Mouse (Mus musculus) left cerebral cortex, adult 11 months (tissue): ENCODE data around the gene Rasgrf1.
"Not testable (repeated sequence)": the region's sequence is repeated elsewhere in the genome, so short reads cannot be mapped to it uniquely, and the experiment has no call there.

Experiments
- DNase-seq: peaks from one replicate; pipeline ENCODE4 v3.0.0; 2022; ENCODE audit warnings: low spot score

The Rasgrf1 gene

DNA sequence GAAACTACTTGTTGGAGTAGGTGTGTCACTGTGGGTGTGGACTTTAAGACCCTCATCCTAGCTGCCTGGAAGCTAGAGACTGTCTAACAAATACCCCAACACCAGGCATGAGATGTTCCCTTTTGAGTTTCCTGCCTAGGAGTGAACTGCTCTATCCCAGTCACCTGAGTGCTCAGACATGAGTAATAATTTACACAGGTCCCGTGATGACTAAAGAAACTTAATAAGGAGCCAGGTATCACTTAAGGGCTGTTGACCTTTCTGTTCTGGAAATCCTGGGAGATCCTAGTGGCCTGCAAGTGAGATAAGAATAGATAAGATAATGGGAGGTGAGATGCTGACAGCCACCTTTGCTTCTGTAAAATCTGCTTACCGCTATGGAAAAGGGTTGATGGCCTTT is 131.2 kb downstream of the Rasgrf1 start:
- no peak for DNase-seq

GRCm38 (mm10) chr9:90041556-90041955 is 131.8 kb downstream of the Rasgrf1 start:
- DNase-seq = no peak

DNA sequence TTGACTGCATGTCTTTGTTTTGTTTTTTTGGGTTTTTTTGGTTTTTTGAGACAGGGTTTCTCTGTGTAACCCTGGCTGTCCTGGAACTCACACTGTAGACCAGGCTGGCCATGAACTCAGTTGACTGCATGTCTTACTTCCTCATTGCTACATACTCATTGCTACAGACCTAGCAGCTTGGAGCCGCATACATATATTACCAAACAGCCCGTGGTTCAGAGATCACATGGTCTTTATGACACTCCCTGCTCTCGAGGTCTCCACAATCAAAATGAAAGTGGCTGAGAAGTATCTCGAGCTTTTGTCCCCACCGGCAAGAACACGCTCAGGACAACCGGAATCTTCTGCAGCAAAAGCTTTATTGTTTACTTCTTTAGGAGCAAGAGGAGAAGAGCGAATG is 133.2 kb downstream of the Rasgrf1 start:
- not testable (repeated sequence) for DNase-seq

GRCm38 (mm10) chr9:90045191-90045590 is 135.5 kb downstream of the Rasgrf1 start:
- no peak for DNase-seq

DNA sequence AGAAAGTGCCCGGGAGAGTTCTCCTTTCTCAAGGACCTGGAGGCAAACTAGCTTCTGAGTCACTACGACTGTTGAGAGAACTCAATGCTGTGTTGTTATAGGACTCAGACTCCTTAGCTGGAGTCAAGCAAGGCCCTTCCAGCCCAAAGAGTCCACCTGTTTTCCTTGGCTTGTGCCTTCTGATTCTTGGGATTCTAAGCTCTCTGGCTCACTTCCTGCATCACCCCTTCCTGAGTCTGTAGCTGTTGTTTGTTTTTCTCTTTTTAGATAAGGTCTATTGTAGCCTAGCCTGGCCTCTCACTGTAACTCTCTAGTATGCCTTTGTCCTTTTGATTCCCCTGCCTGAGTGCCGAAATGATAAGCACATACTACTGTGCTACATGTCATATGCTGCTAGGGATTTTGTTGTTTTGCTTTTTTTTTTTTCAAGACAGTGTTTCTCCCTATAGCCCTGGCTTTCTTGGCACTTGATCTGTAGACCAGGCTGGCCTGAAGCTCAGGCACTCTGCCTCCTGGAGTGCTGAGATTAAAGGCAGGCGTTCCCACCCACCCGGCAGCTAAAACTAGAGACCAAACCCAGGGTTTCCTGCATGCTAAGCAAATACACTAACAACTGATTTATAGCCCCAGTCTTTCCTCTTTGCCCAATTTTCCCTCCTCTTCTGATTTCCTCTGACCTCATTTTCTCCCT is 138.4 kb downstream of the Rasgrf1 start:
- no peak for DNase-seq

DNA sequence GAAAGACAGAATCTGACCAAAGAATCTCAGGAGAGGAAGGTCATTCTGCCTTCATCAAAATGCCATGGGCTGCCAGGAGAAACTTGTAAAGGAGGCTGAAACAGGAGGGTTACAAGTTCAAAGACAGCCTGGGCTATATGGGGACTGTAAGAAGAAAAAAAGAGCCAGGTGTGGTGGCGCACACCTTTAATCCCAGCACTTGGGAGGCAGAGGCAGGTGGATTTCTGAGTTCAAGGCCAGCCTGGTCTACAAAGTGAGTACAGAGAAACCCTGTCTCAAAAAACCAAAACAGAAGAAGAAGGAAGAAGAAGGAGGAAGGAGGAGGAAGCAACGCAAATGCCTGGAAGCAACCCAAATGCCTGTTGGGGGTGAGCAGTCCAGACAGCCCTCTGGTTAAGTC is 144.1 kb downstream of the Rasgrf1 start, which contains the start of gene Ctsh:
Ctsh (plus strand) TSS at position 301 of the 400 bp plus-strand sequence.
- DNase-seq = no peak

GRCm38 (mm10) chr9:90054371-90055145 is 144.8 kb downstream of the Rasgrf1 start:
- DNase-seq = peak; percentile 21

DNA sequence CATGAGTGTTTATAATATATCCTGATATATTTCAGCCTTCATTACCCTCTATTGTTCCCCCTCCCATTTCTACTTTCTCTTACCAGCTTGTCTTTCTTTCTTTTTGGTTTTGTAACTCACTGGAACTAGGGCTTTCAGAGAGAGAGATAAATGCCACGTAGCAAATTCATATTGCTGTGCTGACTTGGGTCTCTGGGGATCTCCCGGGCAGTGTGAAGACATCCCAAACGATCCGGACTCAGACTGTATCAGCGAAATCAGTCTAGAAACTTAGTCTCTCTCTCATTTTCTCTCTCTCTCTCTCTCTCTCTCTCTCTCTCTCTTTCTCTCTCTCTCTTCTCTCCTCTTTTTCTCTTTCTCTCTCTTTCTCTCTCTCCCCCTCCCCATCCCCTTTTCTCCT is 145.7 kb downstream of the Rasgrf1 start:
- DNase-seq = no peak

GRCm38 (mm10) chr9:90055911-90056310 is 146.2 kb downstream of the Rasgrf1 start:
- DNase-seq = no peak

GRCm38 (mm10) chr9:90056716-90057115 is 147.0 kb downstream of the Rasgrf1 start:
- DNase-seq = no peak

DNA sequence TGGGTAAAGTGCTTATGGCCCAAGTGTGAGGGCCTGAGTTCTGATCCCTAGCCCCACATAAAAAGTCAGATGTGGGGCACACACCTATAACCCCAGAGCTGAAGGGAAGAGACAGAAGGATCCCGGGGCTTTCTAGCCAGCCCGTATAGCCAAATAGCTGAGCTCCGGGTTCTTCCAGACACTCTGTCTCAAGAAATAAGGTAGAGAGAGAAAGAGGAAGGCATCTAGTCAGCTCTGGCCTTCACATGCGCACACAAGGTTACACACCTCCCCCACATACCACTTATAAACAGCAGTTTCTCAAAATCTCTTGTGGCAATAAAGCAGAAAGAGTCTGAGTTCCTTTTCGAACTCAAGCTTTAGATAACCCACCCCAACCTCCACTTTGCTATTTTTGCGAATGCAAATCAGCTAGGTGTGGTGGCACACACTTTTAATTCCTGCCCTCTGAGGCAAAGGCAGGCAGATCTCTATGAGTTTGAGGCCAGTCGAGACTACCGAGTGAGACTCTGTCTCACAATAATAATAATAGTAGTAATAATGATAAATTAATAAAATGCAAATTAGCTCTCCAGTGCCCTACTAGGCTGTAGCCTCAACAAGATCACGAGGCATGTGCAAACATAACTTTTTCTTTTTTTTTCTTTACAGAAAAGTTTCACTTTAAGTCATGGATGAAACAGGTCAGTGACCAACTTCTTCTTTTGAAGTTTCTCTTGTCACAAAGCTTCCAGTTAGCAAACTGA is 150.3 kb downstream of the Rasgrf1 start:
- no peak for DNase-seq

DNA sequence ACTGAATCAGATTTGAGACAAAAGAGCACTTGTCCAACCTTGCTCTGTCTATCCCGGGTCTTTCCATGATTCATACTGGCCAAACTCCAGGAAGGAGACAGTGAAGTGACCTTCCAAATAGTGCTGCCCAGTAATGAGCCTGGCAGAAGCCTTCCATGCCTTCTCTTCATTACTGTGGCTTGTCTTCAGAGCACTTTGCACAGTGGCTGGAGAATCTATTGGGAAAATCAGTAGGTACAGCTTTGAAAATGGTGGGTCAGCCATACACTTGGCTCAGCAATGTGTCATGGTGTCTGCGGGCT is 150.8 kb downstream of the Rasgrf1 start:
- DNase-seq = no peak

DNA sequence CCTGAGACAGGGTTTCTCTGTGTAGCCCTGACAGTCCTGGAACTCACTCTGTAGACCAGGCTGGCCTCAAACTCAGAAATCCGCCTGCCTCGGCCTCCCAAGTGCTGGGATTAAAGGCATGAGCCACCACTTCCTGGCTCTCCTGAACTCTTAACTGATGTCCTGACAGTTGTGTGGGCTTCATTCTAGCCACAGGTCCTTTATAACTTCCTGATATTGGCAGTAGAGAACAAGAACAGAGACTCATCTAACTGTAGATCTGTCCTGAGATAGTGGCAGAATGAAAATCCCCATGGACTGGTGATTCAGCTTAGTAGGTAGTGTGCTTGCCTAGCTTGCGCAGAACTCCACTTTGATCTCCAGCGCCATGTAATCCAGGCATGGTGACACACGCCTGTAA is 151.2 kb downstream of the Rasgrf1 start:
- not testable (repeated sequence) for DNase-seq

DNA sequence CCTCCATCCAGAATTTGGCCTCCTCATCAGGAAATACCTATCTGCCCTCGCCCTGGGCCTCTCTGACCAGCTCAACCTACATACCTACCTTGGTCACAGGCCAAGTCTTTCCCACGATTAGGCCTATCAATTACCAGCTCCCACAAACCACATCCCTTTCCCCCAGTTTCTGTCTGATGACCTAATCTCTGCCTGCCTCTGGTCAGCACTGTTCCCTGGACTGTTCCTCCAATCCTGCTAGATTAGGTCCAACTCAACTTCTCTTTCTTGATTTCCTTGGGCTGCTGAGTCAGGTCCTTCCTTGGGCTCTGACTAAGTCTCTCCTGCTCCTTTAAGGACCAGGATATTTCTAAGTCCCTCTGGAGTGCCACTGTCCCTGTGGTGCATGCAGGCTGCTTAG is 157.6 kb downstream of the Rasgrf1 start:
- DNase-seq = no peak

DNA sequence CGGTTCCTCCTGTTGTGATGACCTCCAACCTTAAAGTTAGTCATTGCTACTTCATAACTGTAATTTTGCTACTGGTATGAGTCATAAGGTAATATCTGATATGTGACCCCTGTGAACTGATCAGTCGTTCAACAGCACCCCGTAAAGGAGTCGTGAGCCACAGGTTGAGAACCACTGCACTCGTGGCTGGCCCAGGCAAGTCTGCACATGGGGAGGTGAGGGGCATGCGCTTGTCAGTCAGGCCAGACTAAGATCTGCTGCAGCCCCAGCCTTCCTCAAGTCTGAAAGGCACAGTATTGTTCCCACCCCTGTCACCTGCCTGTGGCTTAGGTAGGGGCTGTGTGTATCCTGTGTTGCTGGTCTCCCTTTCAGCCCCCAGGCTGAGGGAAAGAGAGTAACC is 159.1 kb downstream of the Rasgrf1 start:
- no peak for DNase-seq

DNA sequence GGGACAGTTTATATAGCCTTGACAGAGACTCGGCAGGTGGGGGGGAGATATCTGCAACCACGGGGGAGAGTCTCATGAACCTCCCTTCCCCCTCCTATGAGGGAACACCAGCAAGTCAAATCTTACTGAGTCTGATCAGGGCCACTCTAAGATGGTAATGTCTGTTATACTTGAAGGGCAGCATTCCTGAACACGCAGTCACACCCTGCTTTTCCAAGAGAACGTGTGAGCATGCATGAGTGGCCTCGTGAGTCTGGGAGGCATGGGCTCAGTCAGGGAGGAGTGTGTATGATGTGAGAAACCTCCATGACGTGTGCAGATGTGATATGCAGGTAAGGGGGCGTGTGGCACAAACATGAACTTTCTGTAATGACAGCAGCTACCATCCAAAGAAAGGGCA is 159.8 kb downstream of the Rasgrf1 start:
- DNase-seq = no peak

- no peak for DNase-seq
Measured at GRCm38 (mm10) chr9:90070174-90070573, 160.5 kb downstream of the Rasgrf1 start.

GRCm38 (mm10) chr9:90075336-90075735 is 165.6 kb downstream of the Rasgrf1 start:
- no peak for DNase-seq

DNA sequence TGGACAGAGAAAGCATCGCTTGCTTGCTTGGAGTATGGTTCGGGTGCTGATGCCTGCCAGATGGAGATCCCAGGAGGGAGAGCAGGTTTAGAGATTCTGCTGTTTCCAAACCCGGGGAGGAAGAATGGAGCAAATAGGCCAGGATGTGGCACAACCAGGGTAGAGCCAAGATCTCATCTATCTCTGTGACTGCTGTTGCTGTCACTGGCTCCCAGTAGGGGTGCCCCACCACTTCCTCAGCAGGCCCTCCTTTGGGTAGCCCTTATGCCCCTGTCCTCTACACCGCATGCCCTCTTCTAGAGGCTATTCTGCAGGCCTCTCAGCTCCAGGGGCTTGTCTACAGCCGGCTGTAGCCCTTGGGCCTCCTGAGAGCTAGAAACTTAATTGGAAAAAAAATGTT is 166.4 kb downstream of the Rasgrf1 start:
- no peak for DNase-seq
